Mouse (Mus musculus): ENCODE data around the gene B4galnt3.

B4galnt3 gene

GRCm38 (mm10) chr6:120222669-120223068 is 71.7 kb downstream of the B4galnt3 start:
- peak in 1 of 2 experiments; percentile 27 for DNase-seq (ENCODE audit: low spot score in 2 of 2)

- DNase-seq (ENCODE audit: low spot score in 2 of 2) = no peak
These were observed 75.1 kb downstream of the B4galnt3 start for GRCm38 (mm10) chr6:120219281-120219680.

DNA sequence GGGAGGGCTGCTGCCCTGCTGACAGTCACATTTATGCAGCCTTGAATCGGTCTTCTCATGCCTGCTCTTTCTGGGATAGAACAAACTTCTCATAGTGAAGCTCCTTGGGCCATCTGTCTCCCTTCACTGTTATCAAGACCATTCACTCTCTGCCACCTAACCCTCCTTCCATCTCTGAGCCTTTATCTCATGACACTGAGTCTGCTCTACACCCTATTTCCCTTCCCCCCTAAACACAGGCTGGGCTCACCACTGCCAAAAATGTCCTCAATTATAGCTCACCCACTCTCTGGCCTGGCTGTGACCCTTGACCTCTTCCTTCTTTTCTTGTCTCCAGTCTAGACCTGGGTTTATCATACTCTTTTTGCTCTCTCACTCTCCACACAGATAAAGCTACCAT is 77.7 kb downstream of the B4galnt3 start:
- DNase-seq (ENCODE audit: low spot score in 2 of 2) = no peak

GRCm38 (mm10) chr6:120211536-120211935 is 82.8 kb downstream of the B4galnt3 start:
- no peak for DNase-seq (ENCODE audit: low spot score in 2 of 2)

- DNase-seq (ENCODE audit: low spot score in 2 of 2) = no peak
These were observed 87.8 kb downstream of the B4galnt3 start for GRCm38 (mm10) chr6:120206586-120206985.

DNA sequence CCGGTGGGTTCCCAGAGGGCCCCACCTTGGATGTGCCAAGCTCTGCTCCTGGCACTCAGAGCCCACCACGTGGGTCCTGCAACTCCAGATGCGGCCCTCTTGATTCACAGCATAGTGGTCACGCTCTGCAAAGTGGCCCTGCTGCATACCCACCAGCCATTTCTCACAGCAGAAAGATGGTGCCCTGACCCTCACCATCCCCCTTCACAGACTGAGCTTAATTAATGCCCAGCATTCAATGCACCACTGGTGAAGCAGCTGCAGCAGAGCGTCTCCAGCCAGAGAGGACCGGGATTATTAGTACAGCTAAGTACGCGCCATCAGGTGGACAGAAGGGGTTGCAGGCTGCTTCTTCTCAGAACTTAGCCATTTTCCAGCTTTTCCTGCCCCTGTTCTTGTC is 92.0 kb downstream of the B4galnt3 start:
- DNase-seq (ENCODE audit: low spot score in 2 of 2) = no peak

GRCm38 (mm10) chr6:120201956-120202355 is 92.4 kb downstream of the B4galnt3 start:
- DNase-seq (ENCODE audit: low spot score in 2 of 2) = no peak

- no peak for DNase-seq (ENCODE audit: low spot score in 2 of 2)
These were observed 94.5 kb downstream of the B4galnt3 start for GRCm38 (mm10) chr6:120199638-120200394.

DNA sequence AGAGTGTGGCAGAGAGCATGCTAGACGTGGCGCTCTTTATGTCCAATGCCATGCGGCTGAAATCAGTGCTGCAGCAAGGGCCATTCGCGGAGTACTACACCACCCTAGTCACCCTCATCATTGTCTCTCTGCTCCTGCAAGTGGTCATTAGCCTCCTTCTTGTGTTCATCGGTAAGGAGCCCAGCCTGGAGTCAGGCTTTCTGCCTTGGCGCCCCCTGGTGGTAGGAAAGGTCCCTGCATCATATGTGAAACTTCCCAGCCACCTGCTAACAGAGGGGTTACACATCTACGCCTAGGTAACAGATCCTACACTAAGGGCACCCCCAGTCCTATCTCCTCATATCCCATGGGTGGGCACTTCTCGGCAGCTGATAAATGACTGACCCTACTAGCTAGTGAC is 96.4 kb downstream of the B4galnt3 start:
- peak; percentile 32 to 64 for DNase-seq (ENCODE audit: low spot score in 2 of 2)

DNA sequence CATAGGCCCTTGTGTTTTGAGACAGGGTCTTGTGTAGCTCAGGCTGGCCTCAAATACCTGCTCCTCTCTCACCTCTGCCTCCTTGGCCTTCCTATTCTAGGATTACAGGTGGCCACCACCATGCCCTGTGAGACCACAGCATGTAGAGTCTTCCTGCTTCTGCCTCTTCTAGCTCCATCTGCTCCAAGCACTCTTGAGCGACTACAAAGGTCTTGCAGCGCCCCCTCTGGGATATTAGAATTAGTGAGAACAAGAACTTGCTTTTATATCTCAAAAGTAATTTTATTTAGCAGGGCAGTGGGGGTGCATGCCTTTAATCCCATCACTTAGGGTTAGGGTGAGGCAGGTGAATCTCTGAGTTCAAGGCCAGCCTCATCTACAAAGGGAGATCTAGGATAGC is 97.5 kb downstream of the B4galnt3 start:
- no peak for DNase-seq (ENCODE audit: low spot score in 2 of 2)

GRCm38 (mm10) chr6:120194963-120195362 is 99.4 kb downstream of the B4galnt3 start:
- DNase-seq (ENCODE audit: low spot score in 2 of 2) = no peak

- no peak for DNase-seq (ENCODE audit: low spot score in 2 of 2)
These were observed 100.1 kb downstream of the B4galnt3 start for GRCm38 (mm10) chr6:120194305-120194704.

DNA sequence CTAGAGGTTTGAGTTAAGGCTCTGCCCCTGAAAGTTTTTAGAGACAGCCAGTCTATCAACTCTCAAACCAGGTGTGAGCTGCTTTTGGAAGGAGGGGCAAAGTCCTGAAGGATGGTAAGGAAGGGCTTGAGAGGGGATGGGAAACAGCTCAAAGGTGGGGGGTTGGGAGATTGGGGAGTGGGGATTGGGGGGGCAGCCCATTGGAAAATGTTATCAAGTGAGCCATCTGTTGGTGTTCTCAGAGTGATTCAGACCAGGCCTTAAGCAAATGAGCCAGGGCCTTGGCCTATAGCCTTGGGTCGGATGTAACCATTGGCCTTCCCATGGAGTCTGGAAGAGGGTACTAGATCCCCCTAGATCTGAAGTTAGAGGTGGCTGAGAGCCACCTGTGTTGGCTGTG is 100.6 kb downstream of the B4galnt3 start:
- no peak for DNase-seq (ENCODE audit: low spot score in 2 of 2)

GRCm38 (mm10) chr6:120193174-120193573 is 101.2 kb downstream of the B4galnt3 start:
- DNase-seq (ENCODE audit: low spot score in 2 of 2) = peak; percentile 61 to 77

- DNase-seq (ENCODE audit: low spot score in 2 of 2) = no peak
These were observed 102.0 kb downstream of the B4galnt3 start for GRCm38 (mm10) chr6:120192211-120192870.

- DNase-seq (ENCODE audit: low spot score in 2 of 2) = no peak
These were observed 102.8 kb downstream of the B4galnt3 start for GRCm38 (mm10) chr6:120191396-120192170.

GRCm38 (mm10) chr6:120190912-120191311 is 103.4 kb downstream of the B4galnt3 start:
- DNase-seq (ENCODE audit: low spot score in 2 of 2) = no peak

DNA sequence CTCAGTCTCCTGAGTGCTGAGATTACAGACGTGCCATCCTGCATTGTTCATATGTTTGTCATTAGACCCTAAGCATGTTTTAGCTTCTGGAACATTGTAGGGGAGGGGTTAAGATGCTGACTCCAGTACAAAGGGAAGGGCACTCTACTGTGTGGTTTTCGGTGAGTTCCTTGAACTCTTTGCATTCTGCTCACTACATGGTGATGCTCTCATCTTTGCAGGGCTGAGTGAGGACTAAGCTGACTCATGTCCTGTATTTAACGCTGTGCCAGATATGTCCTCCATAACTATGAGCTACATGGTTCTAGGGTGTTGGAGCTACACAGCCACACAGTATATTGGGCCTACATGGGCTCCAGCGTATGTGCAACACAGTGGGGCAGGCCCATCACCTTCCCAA is 104.0 kb downstream of the B4galnt3 start:
- no peak for DNase-seq (ENCODE audit: low spot score in 2 of 2)

DNA sequence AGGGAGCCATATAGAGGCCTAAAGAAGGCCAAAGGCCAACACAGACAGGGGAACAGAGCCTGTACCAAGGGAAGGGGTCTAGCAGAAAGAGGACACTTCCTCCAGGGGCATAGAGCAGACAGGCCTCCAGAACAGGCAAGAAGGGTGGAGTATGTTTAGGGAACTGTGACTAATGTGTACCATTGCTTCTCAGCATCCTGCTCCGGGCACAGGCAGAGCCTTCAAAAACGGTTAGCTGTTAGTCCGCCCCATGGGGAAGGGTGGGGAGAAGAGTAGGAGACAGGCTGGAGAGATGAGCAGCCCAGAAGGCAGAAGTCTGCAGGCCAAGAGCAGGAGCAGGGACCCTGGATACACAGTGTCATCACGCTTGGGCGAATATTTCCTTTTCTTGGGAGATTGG is 105.1 kb downstream of the B4galnt3 start:
- no peak for DNase-seq (ENCODE audit: low spot score in 2 of 2)

GRCm38 (mm10) chr6:120188376-120189235 is 105.8 kb downstream of the B4galnt3 start:
- no peak for DNase-seq (ENCODE audit: low spot score in 2 of 2)

DNA sequence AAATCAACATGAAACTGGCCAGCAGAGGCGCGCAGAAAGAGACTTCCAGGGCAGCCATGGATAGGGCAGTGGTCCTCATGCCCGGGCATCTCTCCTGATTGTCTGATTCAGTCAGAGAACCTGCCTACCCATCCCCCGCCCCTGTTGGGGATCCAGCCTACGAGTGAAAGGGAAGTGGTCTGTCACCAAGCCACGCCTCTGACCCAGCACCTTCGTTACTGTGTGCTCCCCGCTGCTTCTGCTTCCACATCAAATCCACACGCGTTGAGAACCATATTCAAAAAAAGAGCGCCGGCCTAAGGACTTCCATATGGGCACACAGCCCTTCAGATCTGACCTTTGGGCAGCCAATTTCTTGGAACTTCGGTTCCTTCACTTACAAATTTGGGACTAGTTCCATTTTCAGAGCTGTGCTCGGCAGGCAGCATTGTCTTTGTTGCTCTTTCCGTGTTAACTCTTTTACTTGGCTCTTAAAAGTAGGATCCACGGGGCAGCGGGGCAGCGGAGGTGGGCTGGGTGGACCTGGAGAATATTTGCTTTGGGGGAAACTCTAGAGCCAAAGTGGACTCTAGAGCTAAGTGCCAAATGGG is 106.7 kb downstream of the B4galnt3 start:
- DNase-seq (ENCODE audit: low spot score in 2 of 2) = no peak

Data from frontal cortex, postnatal 14 days (tissue).